Mouse (Mus musculus) myocyte (in vitro differentiated cells): ENCODE measurements around the gene Lgi1. TPM values are rescaled to one million over a fixed set of nuclear protein-coding genes. Genes with fewer than 3 reads are reported as not detected.

Source experiments
- H3K27me3 ChIP-seq: one replicate; pipeline ENCODE4 v1.6.1; 2011; ENCODE audit not compliant: control insufficient read depth, insufficient read depth, insufficient read length
- H3K36me3 ChIP-seq: one replicate; pipeline ENCODE4 v1.6.1; 2011; ENCODE audit not compliant: control insufficient read depth, insufficient read depth
- H3K4me2 ChIP-seq: one replicate; pipeline ENCODE4 v1.6.1; 2011; ENCODE audit warnings: low read depth, control low read depth
- H3K4me3 ChIP-seq: one replicate; pipeline ENCODE4 v1.5.1; 2011; ENCODE audit warnings: mild to moderate bottlenecking, control low read depth, moderate library complexity
- H3K79me2 ChIP-seq: one replicate; pipeline ENCODE4 v1.6.1; 2011; ENCODE audit not compliant: control insufficient read depth, insufficient read depth
- H3ac ChIP-seq: one replicate; pipeline ENCODE4 v1.6.1; 2011; ENCODE audit not compliant: control insufficient read depth, insufficient read length
- CEBPB ChIP-seq: IDR thresholded peaks from 2 replicates; pipeline ENCODE4 v1.6.1; 2011; ENCODE audit warnings: mild to moderate bottlenecking, moderate library complexity; ENCODE audit not compliant: poor library complexity, insufficient read depth, severe bottlenecking
- E2F4 ChIP-seq: IDR thresholded peaks from one replicate; pipeline ENCODE4 v1.6.1; 2011; ENCODE audit warnings: mild to moderate bottlenecking, control low read depth, moderate library complexity; ENCODE audit not compliant: insufficient read depth
- MAX ChIP-seq: IDR thresholded peaks from one replicate; pipeline ENCODE4 v1.6.1; 2011; ENCODE audit warnings: low read depth, mild to moderate bottlenecking, control low read depth
- MYOD1 ChIP-seq, 3 experiments: IDR thresholded peaks; one replicate each; pipeline ENCODE4 v1.6.1; 2011; ENCODE audit warnings: control low read depth in 2 of 3, low read depth in 2 of 3, mild to moderate bottlenecking in 2 of 3, moderate library complexity in 1 of 3; ENCODE audit not compliant: insufficient read length in 2 of 3, control insufficient read depth in 1 of 3
- MYOG ChIP-seq, 3 experiments: IDR thresholded peaks; one replicate each; pipeline ENCODE4 v1.6.1; 2011; ENCODE audit warnings: control low read depth in 2 of 3, low read depth in 2 of 3, mild to moderate bottlenecking in 2 of 3; ENCODE audit not compliant: insufficient read length in 2 of 3, control insufficient read depth in 1 of 3, insufficient read depth in 1 of 3
- POLR2A ChIP-seq: IDR thresholded peaks from one replicate; pipeline ENCODE4 v1.6.1; 2011; ENCODE audit warnings: low read depth, mild to moderate bottlenecking, control low read depth, moderate library complexity; ENCODE audit not compliant: insufficient read length
- POLR2AphosphoS2 ChIP-seq: IDR thresholded peaks from one replicate; pipeline ENCODE4 v1.6.1; 2011; ENCODE audit warnings: low read depth, control low read depth; ENCODE audit not compliant: insufficient read length
- REST ChIP-seq: IDR thresholded peaks from one replicate; pipeline ENCODE4 v1.6.1; 2011; ENCODE audit warnings: mild to moderate bottlenecking, control low read depth, moderate library complexity; ENCODE audit not compliant: insufficient read depth, insufficient read length
- SRF ChIP-seq: IDR thresholded peaks from one replicate; pipeline ENCODE4 v1.6.1; 2011; ENCODE audit warnings: low read depth; ENCODE audit not compliant: control insufficient read depth, insufficient read length
- TCF12 ChIP-seq: IDR thresholded peaks from one replicate; pipeline ENCODE4 v1.6.1; 2011; ENCODE audit warnings: mild to moderate bottlenecking, control low read depth; ENCODE audit not compliant: poor library complexity, insufficient read depth, severe bottlenecking
- TCF3 ChIP-seq: IDR thresholded peaks from one replicate; pipeline ENCODE4 v1.6.1; 2011; ENCODE audit warnings: low read depth, control low read depth; ENCODE audit not compliant: insufficient read length
- USF1 ChIP-seq: IDR thresholded peaks from one replicate; pipeline ENCODE4 v1.6.1; 2011; ENCODE audit warnings: low read depth, mild to moderate bottlenecking, control low read depth, moderate library complexity
- polyA plus RNA-seq: library from polyadenylated mRNA; unstranded; fragments of >200 nt; fragmentation: generic; extraction: Trizol; gene quantifications from one replicate; pipeline ENCODE4 v1.2.1, GENCODE M21; 2012; ENCODE audit warnings: missing spikeins

The Lgi1 gene
- polyA plus RNA-seq, 1 experiment, result not detected

DNA sequence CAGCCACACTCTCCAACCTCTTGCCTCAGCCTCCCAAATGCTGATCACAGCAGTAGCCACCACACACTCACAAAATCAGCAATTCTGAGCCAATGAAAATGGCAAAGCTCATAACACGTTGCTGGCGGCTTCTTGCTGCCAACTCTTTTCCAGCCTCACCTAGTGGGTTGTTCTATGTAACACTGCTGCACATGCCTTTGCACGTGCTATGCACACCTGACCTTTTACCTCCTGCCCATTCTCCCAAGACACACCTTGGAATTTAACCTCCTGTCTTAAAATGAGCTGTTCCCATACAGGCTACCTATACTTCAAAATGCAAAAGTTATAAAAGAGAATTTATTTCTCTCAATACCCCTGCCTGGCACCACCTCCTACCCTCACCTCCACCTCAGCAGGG lies 72.2 kb downstream of the Lgi1 start:
- Histone ChIP-seq H3K27me3 (no peaks in the 10 kb centered on the region), H3K36me3 (no peaks in the 10 kb centered on the region), H3K4me3 (no peak overlapping the region), H3ac (no peak overlapping the region), H3K4me2 (no peak overlapping the region), H3K79me2 (no peaks in the 10 kb centered on the region)
- TF ChIP-seq POLR2A (no peak), POLR2AphosphoS2 (no peak), REST (no peak), USF1 (no peak), MYOD1 (IDR thresholded peaks at IDR 0.05; ENCODE audit: control insufficient read depth in 1 of 3, insufficient read length in 2 of 3, low read depth in 2 of 3) (no peak), SRF (no peak), MYOG (IDR thresholded peaks at IDR 0.05; ENCODE audit: control insufficient read depth in 1 of 3, insufficient read depth in 1 of 3, insufficient read length in 2 of 3, low read depth in 2 of 3) (no peak), CEBPB (no peak), TCF3 (no peak), E2F4 (no peak), TCF12 (no peak), MAX (no peak)

DNA sequence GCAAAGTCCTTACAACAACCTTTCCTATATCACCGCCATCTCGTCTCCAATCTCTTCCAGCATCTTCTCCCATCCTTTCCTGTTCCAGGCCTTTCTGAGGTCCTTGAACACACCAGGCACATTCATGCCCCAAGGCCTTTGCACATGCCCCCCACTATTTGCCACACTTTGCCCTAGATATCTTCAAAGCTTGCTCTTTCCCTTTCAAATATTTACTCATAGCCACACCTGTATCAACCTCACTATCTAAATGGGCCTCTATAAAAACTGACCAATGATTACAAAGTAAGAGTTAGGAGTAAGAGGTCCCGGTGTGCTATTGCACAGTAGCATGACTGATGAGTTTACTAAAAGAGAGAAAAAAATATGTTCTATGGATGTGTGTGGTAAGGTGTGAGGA lies 73.0 kb downstream of the Lgi1 start:
- H3K4me2 ChIP-seq, result no peak overlapping the region
- no peak overlapping the region for H3K4me3 ChIP-seq
- H3K27me3 ChIP-seq, result no peaks in the 10 kb centered on the region
- H3ac ChIP-seq, result no peak overlapping the region
- TF ChIP-seq MYOD1 (IDR thresholded peaks at IDR 0.05; ENCODE audit: control insufficient read depth in 1 of 3, insufficient read length in 2 of 3, low read depth in 2 of 3) (no peak), POLR2A (no peak), SRF (no peak), E2F4 (no peak), CEBPB (no peak), MYOG (IDR thresholded peaks at IDR 0.05; ENCODE audit: control insufficient read depth in 1 of 3, insufficient read depth in 1 of 3, insufficient read length in 2 of 3, low read depth in 2 of 3) (no peak), USF1 (no peak), REST (no peak), TCF3 (no peak), POLR2AphosphoS2 (no peak), MAX (no peak)
- H3K79me2 ChIP-seq, result no peaks in the 10 kb centered on the region
- H3K36me3 ChIP-seq, result no peaks in the 10 kb centered on the region

DNA sequence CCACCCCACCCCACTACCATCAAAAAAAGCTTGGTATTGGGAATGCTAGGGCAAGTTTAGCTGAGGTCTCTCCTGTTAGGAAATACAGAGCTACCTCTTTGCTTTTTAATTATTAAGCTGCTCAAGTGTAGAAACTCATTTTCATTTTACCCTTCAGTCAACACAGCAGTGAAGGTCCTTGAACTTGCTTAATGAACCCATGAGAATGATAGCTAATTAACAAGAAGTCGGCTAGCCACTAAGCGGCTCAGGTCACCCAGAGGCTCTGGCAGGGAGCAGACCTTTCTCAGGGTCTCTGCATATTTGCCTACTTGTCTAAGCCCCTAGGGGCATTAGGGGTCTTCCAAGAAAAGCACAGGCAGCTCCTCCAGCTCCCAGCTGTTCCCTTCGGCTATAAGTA lies 75.4 kb downstream of the Lgi1 start:
- H3ac ChIP-seq, result no peak overlapping the region
- no peaks in the 10 kb centered on the region for H3K27me3 ChIP-seq
- TF ChIP-seq MAX (no peak), POLR2AphosphoS2 (no peak)
- no peaks in the 10 kb centered on the region for H3K79me2 ChIP-seq
- H3K36me3 ChIP-seq, result no peaks in the 10 kb centered on the region
- H3K4me2 ChIP-seq, result no peak overlapping the region
- no peak overlapping the region for H3K4me3 ChIP-seq

DNA sequence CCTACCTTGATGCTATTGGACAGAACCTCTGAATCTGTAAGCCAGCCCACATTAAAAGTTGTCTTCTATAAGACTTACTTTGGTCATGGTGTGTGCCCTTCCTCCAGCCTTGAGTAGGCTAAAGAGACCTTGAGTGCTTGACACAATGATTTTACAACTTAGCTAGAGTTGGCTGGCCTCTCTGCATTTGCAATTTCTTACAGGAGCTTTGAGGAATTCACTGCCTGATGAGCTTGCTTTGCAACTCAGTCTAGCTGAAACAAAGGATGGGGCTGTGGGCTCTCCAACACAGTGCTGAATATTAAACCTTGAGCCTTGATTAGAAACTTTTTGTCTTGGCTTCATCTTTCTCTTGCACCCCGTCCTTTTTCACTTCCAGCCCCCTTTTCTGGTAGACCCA lies 78.9 kb downstream of the Lgi1 start:
- Histone ChIP-seq H3K4me3 (no peak overlapping the region), H3K36me3 (no peaks in the 10 kb centered on the region), H3ac (no peak overlapping the region), H3K79me2 (no peaks in the 10 kb centered on the region), H3K27me3 (no peaks in the 10 kb centered on the region), H3K4me2 (no peak overlapping the region)
- no peak for TF ChIP-seq SRF
- TF ChIP-seq USF1, result no peak
- TF ChIP-seq TCF12, result no peak
- no peak for TF ChIP-seq MYOD1 (IDR thresholded peaks at IDR 0.05; ENCODE audit: control insufficient read depth in 1 of 3, insufficient read length in 2 of 3, low read depth in 2 of 3)
- no peak for TF ChIP-seq POLR2A

DNA sequence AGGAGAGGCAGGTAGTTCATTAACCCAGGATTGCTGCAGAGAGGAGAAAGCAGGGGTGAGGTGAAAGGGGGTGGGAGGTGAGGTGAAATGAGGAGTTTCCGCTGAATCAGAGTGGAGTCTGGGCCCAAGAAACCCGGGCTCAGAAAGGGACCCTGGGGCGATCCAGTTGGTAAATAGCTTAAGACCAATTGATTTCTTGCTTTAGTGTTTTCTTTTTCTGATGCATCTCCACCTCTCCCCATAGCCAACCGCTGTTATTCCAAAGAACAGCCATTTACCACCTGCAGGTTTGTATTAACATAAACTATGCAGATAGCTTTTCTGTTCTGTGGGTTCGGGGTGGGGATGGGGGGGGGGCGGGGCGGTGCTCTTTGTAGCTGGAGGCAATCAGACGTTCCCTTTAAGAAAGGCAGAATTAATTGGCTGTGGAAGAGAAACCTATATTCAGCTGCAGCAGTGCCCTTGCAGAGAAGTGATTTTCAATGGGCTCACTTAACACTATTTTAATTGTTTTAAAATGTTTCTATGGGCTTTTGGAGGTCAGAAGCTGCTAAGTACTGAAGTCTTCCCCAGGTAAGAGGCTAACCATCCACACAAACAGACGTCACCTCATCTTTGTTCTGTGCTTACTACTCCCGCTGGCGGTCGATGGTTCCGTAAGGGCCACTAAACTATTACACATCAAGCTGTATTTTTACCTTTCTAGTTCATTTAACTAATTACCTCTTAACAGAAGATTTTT lies 84.1 kb downstream of the Lgi1 start:
- H3K79me2 ChIP-seq, result no peaks in the 10 kb centered on the region
- no peaks in the 10 kb centered on the region for H3K36me3 ChIP-seq
- no peak overlapping the region for H3K4me3 ChIP-seq
- no peak for TF ChIP-seq POLR2A
- no peak for TF ChIP-seq SRF
- TF ChIP-seq CEBPB, result no peak
- TF ChIP-seq E2F4, result no peak
- no peak for TF ChIP-seq REST
- TF ChIP-seq TCF12, result no peak
- TF ChIP-seq MAX, result no peak
- TF ChIP-seq USF1, result no peak
- no peak for TF ChIP-seq TCF3
- TF ChIP-seq POLR2AphosphoS2, result no peak
- TF ChIP-seq MYOD1 (IDR thresholded peaks at IDR 0.05; ENCODE audit: control insufficient read depth in 1 of 3, insufficient read length in 2 of 3, low read depth in 2 of 3), result no peak
- TF ChIP-seq MYOG (IDR thresholded peaks at IDR 0.05; ENCODE audit: control insufficient read depth in 1 of 3, insufficient read depth in 1 of 3, insufficient read length in 2 of 3, low read depth in 2 of 3), result no peak
- no peak overlapping the region for H3K4me2 ChIP-seq
- no peak overlapping the region for H3ac ChIP-seq
- H3K27me3 ChIP-seq, result no peaks in the 10 kb centered on the region
